Mouse (Mus musculus) limb, embryonic 11.5 days (tissue): ENCODE data around the gene Dock8. TPM values are rescaled to one million over a fixed set of nuclear protein-coding genes. Genes with fewer than 3 reads are reported as not detected.

Experiments
- ATAC-seq: fragments of 200-750 bp; cut with Nextera tagmentation; 2 replicates; pipeline ENCODE4 v1.8.0; 2017; ENCODE audit warnings: low read depth; ENCODE audit not compliant: insufficient number of reproducible peaks, low FRiP score, low TSS enrichment
- DNase-seq: peaks from one replicate; pipeline ENCODE4 v3.0.0-alpha.2; 2015; ENCODE audit warnings: low spot score
- H3K27ac ChIP-seq: fragments of 300-500 bp; sonication (generic); replicated peaks from 2 replicates; pipeline ENCODE4 v1.5.1; 2014; ENCODE audit warnings: low read depth, mild to moderate bottlenecking, low read length
- H3K27me3 ChIP-seq: fragments of 300-500 bp; sonication (generic); 2 replicates; pipeline ENCODE4 v1.6.1; 2014; ENCODE audit warnings: mild to moderate bottlenecking, low read length, mixed read lengths; ENCODE audit not compliant: control insufficient read depth, insufficient read depth
- H3K36me3 ChIP-seq: fragments of 300-500 bp; sonication (generic); 2 replicates; pipeline ENCODE4 v1.6.1; 2014; ENCODE audit warnings: mild to moderate bottlenecking, low read length, moderate library complexity, mixed read lengths; ENCODE audit not compliant: control insufficient read depth, insufficient read depth
- H3K4me1 ChIP-seq: fragments of 300-500 bp; sonication (generic); 2 replicates; pipeline ENCODE4 v1.6.1; 2014; ENCODE audit warnings: low read length, mixed read lengths; ENCODE audit not compliant: control insufficient read depth, insufficient read depth
- H3K4me2 ChIP-seq: fragments of 300-500 bp; sonication (generic); 2 replicates; pipeline ENCODE4 v1.6.1; 2014; ENCODE audit warnings: low read depth, mild to moderate bottlenecking, moderate library complexity; ENCODE audit not compliant: severe bottlenecking
- H3K4me3 ChIP-seq: fragments of 300-500 bp; sonication (generic); 2 replicates; pipeline ENCODE4 v1.5.1; 2014; ENCODE audit warnings: low read depth, low read length
- H3K9ac ChIP-seq: fragments of 300-500 bp; sonication (generic); 2 replicates; pipeline ENCODE4 v1.6.1; 2014; ENCODE audit warnings: mild to moderate bottlenecking, low read length
- H3K9me3 ChIP-seq: fragments of 300-500 bp; sonication (generic); 2 replicates; pipeline ENCODE4 v1.6.1; 2016; ENCODE audit warnings: low read length; ENCODE audit not compliant: control insufficient read depth
- WGBS: fragments of 180-500 bp; shearing (Covaris S2); extraction: QIAGEN DNeasy Blood & Tissue Kit; methylation state at CpG from one replicate; pipeline ENCODE4 v1.1.7; 2014; 5-methylcytosine and 5-hydroxymethylcytosine counted together
- polyA plus RNA-seq: library from polyadenylated mRNA; unstranded; fragments of >200 nt; fragmentation: Nextera tagmentation; extraction: Ambion mirVana; gene quantifications from 2 replicates; pipeline ENCODE4 v1.2.1, GENCODE M21; 2014

The Dock8 gene
- polyA plus RNA-seq, 1 experiment from 2014 or later: 1.6 TPM

GRCm38 (mm10) chr19:24993526-24993925 is 5.8 kb upstream of the Dock8 start:
- H3K27ac ChIP-seq: no peak overlapping the region
- DNase-seq: no peak
- no peaks in the 10 kb centered on the region for H3K9me3 ChIP-seq
- no peak overlapping the region for H3K9ac ChIP-seq
- no peak for ATAC-seq
- no peak overlapping the region for H3K4me2 ChIP-seq
- no peaks in the 10 kb centered on the region for H3K36me3 ChIP-seq
- H3K4me1 ChIP-seq: no peaks in the 10 kb centered on the region
- 71% methylated on average over 6 of the region's 6 CpGs for WGBS
- no peak overlapping the region for H3K4me3 ChIP-seq
- peaks cover 7% of the 10 kb centered on the region; the same call in 1 of the 2 replicates for H3K27me3 ChIP-seq

DNA sequence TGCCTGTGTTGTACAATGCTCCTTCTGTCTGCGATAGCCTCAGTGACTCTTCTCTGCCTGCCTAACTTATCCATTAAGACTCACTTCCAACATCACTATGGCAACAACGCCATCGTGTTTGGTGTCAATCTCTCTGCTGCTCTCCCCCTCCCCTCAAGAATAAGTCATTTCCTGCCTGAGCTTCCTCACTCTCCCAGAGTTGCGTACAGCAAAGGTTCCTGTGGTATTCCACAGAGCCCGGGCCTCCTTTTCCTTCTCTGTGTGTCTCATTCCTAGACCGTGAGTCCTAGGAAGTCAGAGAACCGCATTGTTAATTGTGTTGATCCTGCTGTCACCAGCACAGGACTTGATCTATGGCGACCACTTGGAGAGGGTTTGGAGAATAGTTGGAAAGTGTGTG is 4.4 kb upstream of the Dock8 start:
- H3K4me1 ChIP-seq: no peaks in the 10 kb centered on the region

GRCm38 (mm10) chr19:24996815-24997704 is 2.3 kb upstream of the Dock8 start:
- Histone ChIP-seq H3K4me1 (no peaks in the 10 kb centered on the region), H3K9ac (no peak overlapping the region), H3K9me3 (no peaks in the 10 kb centered on the region), H3K27me3 (peaks cover 34% of the 10 kb centered on the region), H3K4me2 (no peak overlapping the region), H3K36me3 (no peaks in the 10 kb centered on the region), H3K4me3 (no peak overlapping the region), H3K27ac (no peak overlapping the region)
- no peak for ATAC-seq
- whole genome bisulfite sequencing: 71% methylated on average over 12 of the region's 12 CpGs
- no peak for DNase-seq

More for the DNA sequence above, 4.4 kb upstream of the Dock8 start:
- H3K27ac ChIP-seq: no peak overlapping the region
- no peaks in the 10 kb centered on the region for H3K36me3 ChIP-seq
- peaks cover 18% of the 10 kb centered on the region for H3K27me3 ChIP-seq
- no peaks in the 10 kb centered on the region for H3K9me3 ChIP-seq
- DNase-seq (no peak), ATAC-seq (no peak)
- H3K4me2 ChIP-seq: no peak overlapping the region
- 45% methylated on average over 8 of the region's 8 CpGs for WGBS
- H3K9ac ChIP-seq: no peak overlapping the region
- no peak overlapping the region for H3K4me3 ChIP-seq

GRCm38 (mm10) chr19:24998561-24998960 is 773 bp upstream of the Dock8 start:
- Histone ChIP-seq H3K4me2 (peak overlapping the region; percentile 97; the same call in 1 of the 2 replicates), H3K27ac (no peak overlapping the region), H3K4me3 (no peak overlapping the region), H3K27me3 (peaks cover 34% of the 10 kb centered on the region), H3K4me1 (no peaks in the 10 kb centered on the region), H3K9me3 (no peaks in the 10 kb centered on the region), H3K36me3 (no peaks in the 10 kb centered on the region), H3K9ac (no peak overlapping the region)
- ATAC-seq (no peak), DNase-seq (no peak)
- WGBS: 74% methylated on average over 5 of the region's 5 CpGs

GRCm38 (mm10) chr19:25000153-25000552 is 819 bp downstream of the Dock8 start:
- Histone ChIP-seq H3K4me2 (peak overlapping the region; percentile 97; the same call in 1 of the 2 replicates), H3K9ac (no peak overlapping the region), H3K36me3 (no peaks in the 10 kb centered on the region), H3K9me3 (no peaks in the 10 kb centered on the region), H3K4me1 (no peaks in the 10 kb centered on the region), H3K27me3 (peaks cover 34% of the 10 kb centered on the region), H3K27ac (no peak overlapping the region), H3K4me3 (peak overlapping the region; percentile 58; the same call in 1 of the 2 replicates)
- no peak for ATAC-seq
- WGBS: 30% methylated on average over 9 of the region's 9 CpGs
- peak; percentile 30 for DNase-seq

DNA sequence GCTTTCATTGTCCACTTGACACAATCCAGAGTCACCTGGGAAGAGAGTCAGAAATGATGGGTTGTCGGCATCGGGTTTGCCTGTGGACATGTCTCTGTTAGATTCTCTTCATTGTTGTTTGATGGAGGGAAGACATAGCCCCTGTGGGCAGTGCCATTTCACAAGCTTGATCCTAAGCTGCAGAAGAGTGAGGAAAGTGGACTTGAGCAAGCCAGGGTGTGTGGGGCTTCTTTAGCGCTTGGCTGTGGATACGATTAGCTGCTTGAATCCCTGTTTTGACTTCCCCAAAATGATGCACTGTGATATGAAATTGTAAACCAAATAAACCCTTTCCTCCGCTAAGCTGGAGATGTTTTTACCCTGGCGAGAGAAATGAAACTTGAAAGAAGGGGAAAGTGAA is 2.7 kb downstream of the Dock8 start:
- ATAC-seq (no peak), DNase-seq (no peak)
- Histone ChIP-seq H3K36me3 (no peaks in the 10 kb centered on the region), H3K4me2 (no peak overlapping the region), H3K27me3 (peaks cover 34% of the 10 kb centered on the region), H3K4me3 (no peak overlapping the region), H3K4me1 (no peaks in the 10 kb centered on the region), H3K9ac (no peak overlapping the region), H3K27ac (no peak overlapping the region), H3K9me3 (no peaks in the 10 kb centered on the region)
- WGBS: 86% methylated on average over 6 of the region's 6 CpGs

DNA sequence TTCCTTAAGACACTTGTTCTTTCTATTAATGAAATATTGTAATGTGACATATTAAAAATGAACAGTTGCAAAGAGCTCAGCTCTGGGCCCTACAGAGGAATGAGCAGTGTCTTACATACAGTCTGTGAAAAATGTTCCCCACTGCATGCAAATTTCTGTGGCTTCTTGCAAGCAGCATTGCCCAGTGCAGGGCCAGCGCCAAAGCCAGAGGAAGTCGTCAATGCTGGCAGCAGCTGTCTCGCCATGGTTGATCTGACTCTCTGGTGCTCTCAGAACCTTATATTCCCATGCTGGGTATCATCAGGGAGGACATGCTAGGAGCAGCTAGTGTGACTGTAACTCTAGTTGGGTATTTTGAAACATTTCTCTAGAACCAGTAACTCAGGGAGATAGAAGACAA is 3.5 kb downstream of the Dock8 start:
- DNase-seq (no peak), ATAC-seq (no peak)
- Histone ChIP-seq H3K4me1 (no peaks in the 10 kb centered on the region), H3K9ac (no peak overlapping the region), H3K4me3 (no peak overlapping the region), H3K9me3 (no peaks in the 10 kb centered on the region), H3K27me3 (peaks cover 30% of the 10 kb centered on the region), H3K36me3 (no peaks in the 10 kb centered on the region), H3K4me2 (no peak overlapping the region), H3K27ac (no peak overlapping the region)
- WGBS: 74% methylated on average over 3 of the region's 3 CpGs

DNA sequence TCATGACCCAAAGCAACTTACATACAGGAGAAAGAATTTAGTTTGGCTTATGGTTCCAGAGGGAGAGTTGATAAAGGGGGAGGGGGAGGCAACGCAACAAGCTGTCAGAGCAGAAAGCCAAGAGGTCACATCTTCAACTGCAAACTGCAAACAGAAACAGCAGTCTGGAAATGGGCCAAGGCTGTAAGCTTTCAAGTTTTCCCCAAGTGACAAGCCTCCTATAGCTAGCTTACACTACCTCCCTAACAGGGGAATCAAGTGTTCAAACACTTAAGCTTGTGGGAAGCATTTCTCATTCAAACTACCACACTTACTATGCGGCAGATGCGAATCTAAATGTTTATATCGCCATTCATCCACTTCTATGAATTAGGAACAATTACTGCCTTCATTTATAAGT is 4.5 kb downstream of the Dock8 start:
- WGBS: 82% methylated on average over 4 of the region's 4 CpGs
- H3K9me3 ChIP-seq: no peaks in the 10 kb centered on the region
- H3K27me3 ChIP-seq: peaks cover 26% of the 10 kb centered on the region
- H3K4me3 ChIP-seq: no peak overlapping the region
- H3K9ac ChIP-seq: no peak overlapping the region
- no peak for ATAC-seq
- H3K27ac ChIP-seq: no peak overlapping the region
- no peaks in the 10 kb centered on the region for H3K4me1 ChIP-seq
- no peak overlapping the region for H3K4me2 ChIP-seq
- no peaks in the 10 kb centered on the region for H3K36me3 ChIP-seq
- no peak for DNase-seq
